Mouse (Mus musculus) CD4-positive naive resting alpha-beta T cell, adult 76 days (primary cell): ENCODE measurements around the gene Zfp87. TPM values are rescaled to one million over a fixed set of nuclear protein-coding genes. Genes with fewer than 3 reads are reported as not detected.

Experiments
- total RNA-seq: library from RNA; stranded (reverse); gene quantifications from one replicate; pipeline ENCODE4 v1.2.4, GENCODE M21; 2023

Gene Zfp87
- total RNA-seq: 17.1 TPM

GRCm38 (mm10) chr13:67525753-67526410, at the start of gene Zfp87, which contains the start of gene Gm26965:
Gene Zfp87 (minus strand): TSS chr13:67526177.
Gene Gm26965 (minus strand): TSS chr13:67526151.

GRCm38 (mm10) chr13:67553730-67554129, 27.8 kb upstream of the Zfp87 start, which contains the start of gene Zfp748:
Gene Zfp748 (minus strand): TSS chr13:67553830.

GRCm38 (mm10) chr13:67500084-67500719, 25.8 kb downstream of the Zfp87 start, which contains the start of gene Zfp58:
Gene Zfp58 (minus strand): TSS chr13:67500555.

GRCm38 (mm10) chr13:67483625-67484423, 42.2 kb downstream of the Zfp87 start, which contains the start of gene Zfp874b:
Gene Zfp874b (minus strand): TSS chr13:67484258.

Other genes starting within 250 kb of the Zfp87 start
- gene Zfp458, start 247.7 kb downstream of the Zfp87 start, total RNA-seq: 2.3 TPM
- gene Zfp457, start 219.7 kb downstream of the Zfp87 start, total RNA-seq: not detected
- gene Zfp595, start 193.6 kb downstream of the Zfp87 start, total RNA-seq: 11.8 TPM
- gene Gm28044, start 165.6 kb downstream of the Zfp87 start, total RNA-seq: not detected
- 5.2 TPM for gene Zfp953, start 165.6 kb downstream of the Zfp87 start, total RNA-seq
- gene Gm28041, start 150.4 kb downstream of the Zfp87 start, total RNA-seq: 3.9 TPM
- gene Zfp456, start 150.4 kb downstream of the Zfp87 start, total RNA-seq: 3.7 TPM
- 9.7 TPM for gene Zfp429, start 126.4 kb downstream of the Zfp87 start, total RNA-seq
- gene Zfp459, start 104.8 kb downstream of the Zfp87 start, total RNA-seq: 2.2 TPM
- 10.8 TPM for gene Zfp874a, start 74.6 kb downstream of the Zfp87 start, total RNA-seq
- 31.5 TPM for gene Zfp874b, start 41.9 kb downstream of the Zfp87 start, total RNA-seq
- gene Zfp58, start 25.6 kb downstream of the Zfp87 start, total RNA-seq: 10.8 TPM
- 1.1 TPM for gene Gm26965, start within 50 bp of the Zfp87 start, total RNA-seq
- gene Zfp748, start 27.7 kb upstream of the Zfp87 start, total RNA-seq: 12.8 TPM
- gene Zfp729b, start 83.5 kb upstream of the Zfp87 start, total RNA-seq: 13.0 TPM
- gene Gm49345, start 111.6 kb upstream of the Zfp87 start, total RNA-seq: not detected
- 14.7 TPM for gene Zfp729a, start 111.6 kb upstream of the Zfp87 start, total RNA-seq
- gene Zfp738, start 160.9 kb upstream of the Zfp87 start, total RNA-seq: 7.8 TPM
- gene Zfp65, start 203.0 kb upstream of the Zfp87 start, total RNA-seq: 8.3 TPM
- gene Zfp85, start 229.1 kb upstream of the Zfp87 start, total RNA-seq: 4.8 TPM